Mouse (Mus musculus) thymus, adult 2 months (tissue): Measurements from ENCODE around the gene Slc6a16. TPM values are rescaled to one million over a fixed set of nuclear protein-coding genes. Genes with fewer than 3 reads are reported as not detected.

Experiments
- DNase-seq: peaks from one replicate; pipeline ENCODE4 v3.0.0; 2021
- H3K27ac ChIP-seq: fragments of 200-500 bp; 2 replicates; pipeline ENCODE4 v1.5.1; 2012; ENCODE audit warnings: low read length, control low read depth; ENCODE audit not compliant: control insufficient read depth, insufficient read depth
- H3K27me3 ChIP-seq: fragments of 200-500 bp; 2 replicates; pipeline ENCODE4 v1.6.1; 2012; ENCODE audit warnings: mild to moderate bottlenecking, low read length, moderate library complexity, mixed read lengths; ENCODE audit not compliant: control insufficient read depth, insufficient read depth
- H3K36me3 ChIP-seq: fragments of 200-500 bp; 2 replicates; pipeline ENCODE4 v1.6.1; 2012; ENCODE audit warnings: mild to moderate bottlenecking, low read length, moderate library complexity; ENCODE audit not compliant: control insufficient read depth, insufficient read depth
- H3K4me1 ChIP-seq: fragments of 200-500 bp; replicated peaks from 2 replicates; pipeline ENCODE4 v1.6.1; 2012; ENCODE audit warnings: low read length; ENCODE audit not compliant: control insufficient read depth, insufficient read depth
- H3K4me3 ChIP-seq: fragments of 200-500 bp; 2 replicates; pipeline ENCODE4 v1.5.1; 2012; ENCODE audit warnings: mild to moderate bottlenecking, low read length, control low read depth, moderate library complexity; ENCODE audit not compliant: control insufficient read depth, insufficient read depth
- CTCF ChIP-seq: fragments of 200-500 bp; IDR thresholded peaks from 2 replicates; pipeline ENCODE4 v1.5.1; 2012; ENCODE audit warnings: mild to moderate bottlenecking, control low read depth, low read length, moderate library complexity, borderline replicate concordance; ENCODE audit not compliant: control insufficient read depth, poor library complexity, insufficient read depth; ENCODE audit errors: extremely low read depth
- POLR2A ChIP-seq: fragments of 200-500 bp; IDR thresholded peaks from 2 replicates; pipeline ENCODE4 v1.6.1; 2012; ENCODE audit warnings: mild to moderate bottlenecking, low read length, control low read depth, moderate library complexity; ENCODE audit not compliant: control insufficient read depth, poor library complexity, insufficient read depth; ENCODE audit errors: extremely low read depth
- WGBS: fragments of 180-500 bp; shearing (Covaris S2); methylation state at CpG from one replicate; pipeline ENCODE4 v1.1.7; 2018; 5-methylcytosine and 5-hydroxymethylcytosine counted together
- polyA plus RNA-seq: library from polyadenylated mRNA; depleted of rRNA; stranded (reverse); fragments of >200 nt; gene quantifications from 2 replicates; pipeline ENCODE4 v1.2.3, GENCODE M21; 2012

Slc6a16 gene
- polyA plus RNA-seq, 1 experiment = 0.30 TPM

GRCm38 (mm10) chr7:45229459-45230203, 11.3 kb upstream of the Slc6a16 start:
- TF ChIP-seq POLR2A (no peak), CTCF (no peak)
- Histone ChIP-seq H3K4me3 (no peak overlapping the region), H3K27ac (no peak overlapping the region), H3K4me1 (0 out of 2 replicates have a peak, but pooled peaks cover 7% of the 10 kb centered on the region), H3K27me3 (no peaks in the 10 kb centered on the region), H3K36me3 (no peaks in the 10 kb centered on the region)
- no peak for DNase-seq
- 80% methylated on average over 7 of the region's 7 CpGs for WGBS

DNA sequence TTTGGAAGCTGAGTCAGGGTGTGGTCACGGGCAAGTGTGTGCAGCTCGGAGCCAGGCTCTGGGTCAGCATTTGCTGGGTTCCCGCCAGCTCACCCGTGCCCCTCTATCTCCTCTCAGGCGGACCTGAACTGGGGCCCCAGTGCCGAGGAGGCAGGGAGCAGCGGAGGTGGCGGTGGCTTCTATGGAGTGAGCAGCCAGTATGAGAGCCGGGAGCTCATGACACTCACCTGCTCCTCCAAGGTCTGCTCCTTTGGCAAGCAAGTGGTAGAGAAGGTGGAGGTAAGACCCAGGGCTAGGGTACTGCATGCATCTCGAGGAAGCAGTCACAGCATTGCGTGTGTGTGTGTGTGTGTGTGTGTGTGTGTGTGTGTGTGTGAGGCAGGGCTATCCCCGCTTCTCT, 9.7 kb upstream of the Slc6a16 start:
- no peaks in the 10 kb centered on the region for H3K27me3 ChIP-seq
- no peaks in the 10 kb centered on the region for H3K36me3 ChIP-seq
- DNase-seq = no peak
- TF ChIP-seq POLR2A (no peak), CTCF (no peak)
- no peak overlapping the region for H3K27ac ChIP-seq
- 0 out of 2 replicates have a peak, but pooled peaks cover 7% of the 10 kb centered on the region for H3K4me1 ChIP-seq
- 90% methylated on average over 12 of the region's 12 CpGs for WGBS
- H3K4me3 ChIP-seq = no peak overlapping the region

GRCm38 (mm10) chr7:45231941-45232340, 8.9 kb upstream of the Slc6a16 start:
- H3K27me3 ChIP-seq = no peaks in the 10 kb centered on the region
- no peak for DNase-seq
- no peak overlapping the region for H3K4me3 ChIP-seq
- TF ChIP-seq CTCF = no peak
- no peak for TF ChIP-seq POLR2A
- no peak overlapping the region for H3K27ac ChIP-seq
- WGBS = 97% methylated on average over 11 of the region's 11 CpGs
- no peaks in the 10 kb centered on the region for H3K36me3 ChIP-seq
- H3K4me1 ChIP-seq = peaks cover 7% of the 10 kb centered on the region

GRCm38 (mm10) chr7:45232716-45233465, 8.0 kb upstream of the Slc6a16 start:
- 87% methylated on average over 13 of the region's 13 CpGs for WGBS
- H3K4me3 ChIP-seq = no peak overlapping the region
- H3K27ac ChIP-seq = no peak overlapping the region
- no peak for DNase-seq
- H3K36me3 ChIP-seq = no peaks in the 10 kb centered on the region
- no peaks in the 10 kb centered on the region for H3K27me3 ChIP-seq
- H3K4me1 ChIP-seq = peaks cover 11% of the 10 kb centered on the region
- TF ChIP-seq CTCF (no peak), POLR2A (no peak)

GRCm38 (mm10) chr7:45233580-45234332, 7.1 kb upstream of the Slc6a16 start:
- no peak for DNase-seq
- Histone ChIP-seq H3K36me3 (no peaks in the 10 kb centered on the region), H3K27me3 (no peaks in the 10 kb centered on the region), H3K4me1 (peaks cover 15% of the 10 kb centered on the region), H3K27ac (no peak overlapping the region), H3K4me3 (no peak overlapping the region)
- 74% methylated on average over 20 of the region's 20 CpGs for WGBS
- no peak for TF ChIP-seq POLR2A
- TF ChIP-seq CTCF = no peak

GRCm38 (mm10) chr7:45234333-45234841, 6.5 kb upstream of the Slc6a16 start:
- no peak overlapping the region for H3K4me3 ChIP-seq
- H3K27ac ChIP-seq = no peak overlapping the region
- no peaks in the 10 kb centered on the region for H3K36me3 ChIP-seq
- peaks cover 19% of the 10 kb centered on the region for H3K4me1 ChIP-seq
- no peak for TF ChIP-seq POLR2A
- TF ChIP-seq CTCF = no peak
- DNase-seq = no peak
- 91% methylated on average over 29 of the region's 29 CpGs for WGBS
- H3K27me3 ChIP-seq = no peaks in the 10 kb centered on the region
